Mouse (Mus musculus): ENCODE data around the gene Coq4. TPM values are rescaled to one million over a fixed set of nuclear protein-coding genes. Genes with fewer than 3 reads are reported as not detected.

The Coq4 gene
- total RNA-seq, 2 experiments from 2014 or later: 6.1 TPM; not detected in 1

GRCm38 (mm10) chr2:29843231-29844105, 56.2 kb downstream of the Coq4 start:
- no peak for ATAC-seq (replicated peaks; ENCODE audit: low FRiP score, poor library complexity, severe bottlenecking)

- ATAC-seq (replicated peaks; ENCODE audit: low FRiP score, poor library complexity, severe bottlenecking): no peak
Observed at GRCm38 (mm10) chr2:29844115-29844514, 56.8 kb downstream of the Coq4 start.

DNA sequence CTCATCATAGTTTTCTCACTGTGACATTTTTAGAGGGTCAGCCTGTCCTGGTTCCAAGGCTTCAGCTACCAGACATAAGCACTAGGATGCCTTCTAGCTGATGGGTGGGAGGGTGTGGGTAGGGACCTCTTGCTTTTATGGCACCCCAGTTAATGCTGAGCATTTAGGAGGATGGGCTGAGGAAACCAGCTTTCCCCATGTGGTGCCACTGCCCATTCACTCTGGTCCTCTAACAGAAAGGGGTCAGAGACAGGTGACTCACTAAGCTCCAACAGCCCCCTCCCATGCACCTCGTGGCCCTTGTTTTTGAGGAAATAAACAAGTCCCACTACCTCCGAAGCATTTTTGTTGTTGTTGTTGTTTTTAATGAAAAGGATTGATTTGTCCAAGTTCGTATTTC, 57.4 kb downstream of the Coq4 start:
- no peak for ATAC-seq (replicated peaks; ENCODE audit: low FRiP score, poor library complexity, severe bottlenecking)

DNA sequence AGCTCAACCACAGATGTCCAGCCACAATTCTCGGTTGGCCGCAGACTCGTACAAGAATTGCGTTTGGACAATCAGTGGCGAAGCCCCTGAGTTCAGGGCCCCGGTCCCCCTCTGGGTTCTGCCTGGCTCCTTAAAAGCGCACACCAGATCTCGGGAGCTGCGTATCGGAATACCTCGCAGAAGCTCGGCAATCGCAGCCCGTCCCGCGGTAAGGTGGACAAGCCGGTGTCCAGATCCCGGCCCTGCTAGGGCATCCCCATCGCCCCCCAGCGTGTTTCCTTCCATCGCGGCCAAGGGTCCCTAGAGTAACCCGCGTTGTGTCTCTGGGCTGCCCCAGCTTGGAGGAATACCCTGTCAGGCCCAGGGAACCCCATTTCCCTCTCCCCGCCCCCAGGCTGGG, 58.3 kb downstream of the Coq4 start:
- no peak for ATAC-seq (replicated peaks; ENCODE audit: low FRiP score, poor library complexity, severe bottlenecking)

GRCm38 (mm10) chr2:29846061-29846853, 59.0 kb downstream of the Coq4 start:
- ATAC-seq (replicated peaks; ENCODE audit: low FRiP score, poor library complexity, severe bottlenecking): no peak

GRCm38 (mm10) chr2:29846911-29847310, 59.6 kb downstream of the Coq4 start:
- no peak for ATAC-seq (replicated peaks; ENCODE audit: low FRiP score, poor library complexity, severe bottlenecking)

Other genes with a start within 250 kb of the Coq4 start
- gene Rapgef1, start 167.8 kb upstream of the Coq4 start, total RNA-seq (2015; ENCODE audit: low replicate concordance): 8.4 and 9.7 TPM in 2 replicates
- gene Rapgef1, start 167.8 kb upstream of the Coq4 start, total RNA-seq (2017; ENCODE audit: low replicate concordance): 19.0 and 22.6 TPM in 2 replicates
- not detected in 2 replicates for gene Gm13420, start 35.8 kb upstream of the Coq4 start, total RNA-seq (2015; ENCODE audit: low replicate concordance)
- not detected in 2 replicates for gene Gm13420, start 35.8 kb upstream of the Coq4 start, total RNA-seq (2017; ENCODE audit: low replicate concordance)
- gene Gm13547, start 28.2 kb upstream of the Coq4 start, total RNA-seq (2015; ENCODE audit: low replicate concordance): not detected in 2 replicates
- gene Gm13547, start 28.2 kb upstream of the Coq4 start, total RNA-seq (2017; ENCODE audit: low replicate concordance): not detected in 2 replicates
- gene Trub2, start 1.0 kb downstream of the Coq4 start, total RNA-seq (2015; ENCODE audit: low replicate concordance): 10.8 and 14.7 TPM in 2 replicates
- gene Trub2, start 1.0 kb downstream of the Coq4 start, total RNA-seq (2017; ENCODE audit: low replicate concordance): 17.4 and 27.7 TPM in 2 replicates
- 2.5 and 4.6 TPM in 2 replicates for gene Slc27a4, start 15.1 kb downstream of the Coq4 start, total RNA-seq (2015; ENCODE audit: low replicate concordance)
- gene Slc27a4, start 15.1 kb downstream of the Coq4 start, total RNA-seq (2017; ENCODE audit: low replicate concordance): 1.4 and 2.0 TPM in 2 replicates
- 13.7 and 26.8 TPM in 2 replicates for gene Urm1, start 32.6 kb downstream of the Coq4 start, total RNA-seq (2015; ENCODE audit: low replicate concordance)
- 4.5 and 4.6 TPM in 2 replicates for gene Urm1, start 32.6 kb downstream of the Coq4 start, total RNA-seq (2017; ENCODE audit: low replicate concordance)
- 44.9 and 66.3 TPM in 2 replicates for gene Cercam, start 81.7 kb downstream of the Coq4 start, total RNA-seq (2015; ENCODE audit: low replicate concordance)
- gene Cercam, start 81.7 kb downstream of the Coq4 start, total RNA-seq (2017; ENCODE audit: low replicate concordance): 36.4 and 48.1 TPM in 2 replicates
- gene Odf2, start 101.7 kb downstream of the Coq4 start, total RNA-seq (2015; ENCODE audit: low replicate concordance): 168 and 212 TPM in 2 replicates
- 352 and 377 TPM in 2 replicates for gene Odf2, start 101.7 kb downstream of the Coq4 start, total RNA-seq (2017; ENCODE audit: low replicate concordance)
- gene Gle1, start 147.9 kb downstream of the Coq4 start, total RNA-seq (2015; ENCODE audit: low replicate concordance): 15.5 and 39.8 TPM in 2 replicates
- 41.2 and 47.4 TPM in 2 replicates for gene Gle1, start 147.9 kb downstream of the Coq4 start, total RNA-seq (2017; ENCODE audit: low replicate concordance)
- gene Sptan1, start 178.1 kb downstream of the Coq4 start, total RNA-seq (2015; ENCODE audit: low replicate concordance): 33.5 and 34.6 TPM in 2 replicates
- gene Sptan1, start 178.1 kb downstream of the Coq4 start, total RNA-seq (2017; ENCODE audit: low replicate concordance): 16.2 and 17.8 TPM in 2 replicates

All from erythroid progenitor cell, adult 5-6 weeks (primary cell).